Mouse (Mus musculus) heart, postnatal 4 days (tissue): Measurements from ENCODE around the gene Has3. TPM values are rescaled to one million over a fixed set of nuclear protein-coding genes. Genes with fewer than 3 reads are reported as not detected.

Experiments used
- DNase-seq: peaks from one replicate; pipeline ENCODE4 v3.0.0; 2021
- total RNA-seq, 2 experiments: library from RNA; stranded (reverse); gene quantifications; 2 replicates each; pipeline ENCODE4 v1.2.3; 2021

The Has3 gene
- total RNA-seq, 2 experiments from 2014 or later = 1.3 to 2.4 TPM

DNA sequence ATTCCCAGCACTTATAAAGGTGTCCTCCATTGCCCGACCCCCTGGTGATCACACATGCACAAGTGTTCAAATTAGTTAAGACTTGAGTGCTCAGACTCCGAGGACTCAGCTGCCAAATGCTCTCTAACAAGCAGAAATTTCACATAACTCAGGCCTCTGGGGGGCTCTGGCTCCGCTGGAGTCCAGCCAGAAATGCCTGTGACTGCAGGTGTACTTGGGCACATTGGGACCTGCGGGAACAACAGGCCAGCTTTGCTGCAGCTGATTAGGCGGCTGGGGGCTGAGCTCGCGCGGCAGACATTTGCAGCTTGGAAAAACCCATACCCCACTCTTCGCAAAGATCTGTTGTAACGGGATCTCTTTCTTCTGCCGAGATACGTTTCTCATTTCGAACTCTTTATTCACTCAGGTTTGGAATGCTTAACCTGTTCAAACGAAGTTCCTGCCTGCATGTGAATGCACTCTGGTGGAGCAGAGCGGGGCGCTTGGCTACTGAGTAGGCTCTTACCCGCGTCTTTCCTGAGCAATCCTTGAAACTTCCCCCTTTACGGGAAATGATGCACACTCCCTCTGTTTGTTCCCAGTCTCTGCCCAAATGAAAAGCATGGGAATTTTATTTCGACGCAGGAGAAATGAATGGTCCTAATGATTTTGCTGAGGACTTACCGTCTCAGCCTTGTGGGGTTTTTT is 62.5 kb downstream of the Has3 start:
- peak; percentile 45 for DNase-seq

DNA sequence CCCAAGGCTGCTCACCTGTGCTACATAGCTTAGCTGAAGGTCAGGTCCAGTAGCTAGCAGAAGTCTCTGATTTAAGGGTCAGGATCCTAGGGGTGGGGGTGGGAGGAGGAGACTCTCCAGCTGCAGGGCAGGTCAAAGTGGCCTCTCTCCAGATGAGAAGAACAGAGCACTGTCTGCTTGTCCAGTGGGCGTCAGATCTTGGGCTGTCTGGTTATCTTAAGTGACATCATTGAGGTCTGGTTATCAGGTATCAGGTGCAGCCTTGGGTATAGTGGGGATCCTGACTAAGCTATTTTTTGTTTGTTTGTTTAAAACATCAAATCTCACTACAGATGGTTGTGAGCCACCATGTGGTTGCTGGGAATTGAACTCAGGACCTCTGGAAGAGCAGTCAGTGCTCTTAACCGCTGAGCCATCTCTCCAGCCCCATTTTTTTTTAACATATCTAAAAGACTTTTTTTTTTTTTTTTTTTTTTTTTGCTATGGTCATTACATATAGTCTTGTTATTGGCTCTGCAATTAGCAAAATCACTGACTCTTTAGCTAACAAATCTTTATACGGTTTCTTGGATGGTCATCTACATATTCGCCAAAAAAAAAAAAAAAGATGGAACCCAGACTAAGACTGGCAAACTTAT is 63.6 kb downstream of the Has3 start:
- no peak for DNase-seq

Other genes with a start within 250 kb of the Has3 start
- gene Tango6, start 187.2 kb upstream of the Has3 start, total RNA-seq = 10 to 100 TPM; 10.4 to 10.5 TPM
- 10 to 100 TPM; 25.1 to 30.1 TPM for gene Utp4, start 23.4 kb downstream of the Has3 start, total RNA-seq
- gene Sntb2, start 65.5 kb downstream of the Has3 start, total RNA-seq = 10 to 100 TPM; 26.5 to 27.5 TPM
- gene Vps4a, start 161.0 kb downstream of the Has3 start, total RNA-seq = 10 to 100 TPM; 54.2 to 59.1 TPM
- 10 to 100 TPM; 39.0 TPM for gene Pdf, start 178.4 kb downstream of the Has3 start, total RNA-seq
- gene Cog8, start 186.4 kb downstream of the Has3 start, total RNA-seq = 10 to 100 TPM; 16.9 to 18.3 TPM
- gene Nip7, start 186.6 kb downstream of the Has3 start, total RNA-seq = 10 to 100 TPM; 37.4 to 41.1 TPM
- not detected for gene Tmed6, start 195.4 kb downstream of the Has3 start, total RNA-seq
- gene Terf2, start 226.3 kb downstream of the Has3 start, total RNA-seq = 10 to 100 TPM; 20.2 to 25.1 TPM